Mouse (Mus musculus) embryonic stem cell, embryonic (primary cell): ENCODE measurements around the gene Bsn.

ENCODE experiments used
- CTCF ChIA-PET, 4 experiments: fragments of 300-600 bp in 2 of 4; fragments of 350-600 bp in 2 of 4; sonication (Branson Sonifier 250); formaldehyde crosslinking; loops; one replicate each; lab custom pipeline; 2022; ENCODE audit warnings: inconsistent platforms in 2 of 4; lab: Charles Lee
- POLR2A ChIA-PET, 4 experiments: fragments of 300-600 bp in 2 of 4; fragments of 350-600 bp in 2 of 4; sonication (Branson Sonifier 250); formaldehyde crosslinking; loops; one replicate each; lab custom pipeline; 2022; ENCODE audit warnings: antibody characterized with exemption in 4 of 4, inconsistent platforms in 1 of 4; lab: Charles Lee

Gene Bsn

DNA sequence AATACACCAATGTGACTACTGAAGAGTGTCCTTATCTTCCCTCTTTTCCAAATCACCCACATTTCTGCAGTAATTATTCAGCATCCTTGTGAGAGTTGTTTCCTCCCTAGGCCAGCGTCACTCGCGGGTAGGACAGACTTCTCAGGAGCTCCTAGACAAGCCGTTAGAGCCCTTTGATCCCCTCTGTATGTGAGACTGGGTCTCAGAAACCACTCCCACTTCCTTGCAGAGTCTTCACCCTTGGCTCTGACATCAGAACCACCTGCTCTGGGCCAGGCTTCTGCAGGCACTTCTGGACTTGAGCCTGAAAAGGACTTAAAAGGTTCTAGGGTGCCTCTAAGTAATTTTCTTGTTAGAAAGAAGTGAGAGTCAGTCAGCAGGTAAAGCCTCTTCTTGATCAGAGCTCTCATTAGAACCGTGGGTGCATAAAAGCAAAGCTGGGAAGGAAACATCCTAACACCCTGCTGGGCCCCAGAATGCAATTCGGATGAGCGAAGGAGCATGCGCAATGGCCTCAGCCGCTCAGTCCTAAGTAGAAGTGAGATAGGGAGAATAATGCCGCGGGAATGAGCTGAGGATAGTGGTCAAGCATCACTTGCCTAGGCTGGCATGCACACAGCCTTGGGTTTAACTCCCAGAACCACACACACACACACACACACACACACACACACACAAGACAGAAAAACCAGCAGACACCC, 7.2 kb downstream of the Bsn start:
- POLR2A ChIA-PET, result interaction anchor here (0.6 to 2.2 kb wide), 27 partner anchors 9 to 384 kb away, joined by 3 to 9 read pairs (median 3); partner anchors contain the start of genes Apeh (in 2 of the 4), Amigo3 (in 1 of the 4), Dag1 (in 1 of the 4) and Ndufaf3 (in 1 of the 4)

GRCm38 (mm10) chr9:108178391-108178790, 11.8 kb downstream of the Bsn start:
- POLR2A ChIA-PET, result interaction anchor here in 1 of 4 experiments (2.6 kb wide), 1 partner anchor 9 kb away, joined by 11 read pairs; no protein-coding TSS in a partner anchor
- CTCF ChIA-PET, result no interaction called here

More for the DNA sequence above, 7.2 kb downstream of the Bsn start:
- CTCF ChIA-PET, result interaction anchor here in 3 of 4 experiments (0.6 to 2.2 kb wide), 14 partner anchors 18 to 282 kb away, joined by 3 to 10 read pairs (median 4); no protein-coding TSS in a partner anchor

- ChIA-PET POLR2A (interaction anchor here in 2 of 4 experiments (0.7 to 1.7 kb wide), 6 partner anchors 8 to 271 kb away, joined by 3 to 4 read pairs (median 3); no protein-coding TSS in a partner anchor), CTCF (interaction anchor here in 1 of 4 experiments (1.3 to 2.0 kb wide), 2 partner anchors 28 to 38 kb away, joined by 5 to 9 read pairs; no protein-coding TSS in a partner anchor)
Observed at GRCm38 (mm10) chr9:108175116-108175838, 14.9 kb downstream of the Bsn start.

DNA sequence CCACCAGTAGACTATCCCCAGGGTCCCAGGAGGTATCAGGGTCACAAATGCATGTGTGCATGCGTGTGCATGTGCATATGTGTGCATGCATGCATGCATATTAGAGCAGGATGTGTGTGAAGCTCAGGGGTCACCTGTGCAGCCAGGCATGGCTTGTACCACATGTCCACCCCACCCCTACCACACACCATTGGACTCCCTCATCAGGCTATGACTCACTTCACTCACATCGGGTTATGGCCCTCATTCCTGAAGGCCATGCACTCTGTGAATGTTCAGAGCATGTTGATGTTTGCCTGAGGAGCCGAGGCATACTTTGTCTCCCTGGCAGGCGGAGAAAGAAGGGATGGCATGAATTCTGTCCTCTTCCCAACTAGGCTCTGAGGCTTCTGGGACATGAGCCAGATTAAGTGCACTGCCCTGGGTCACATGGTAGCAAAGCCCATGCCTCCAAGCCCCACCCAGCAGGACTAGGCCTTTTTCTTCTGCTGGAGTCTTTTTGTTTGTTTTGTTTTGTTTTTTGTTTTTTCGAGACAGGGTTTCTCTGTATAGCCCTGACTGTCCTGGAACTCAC, 17.3 kb downstream of the Bsn start:
- CTCF ChIA-PET, result interaction anchor here in 1 of 4 experiments (0.8 kb wide), 1 partner anchor 36 kb away, joined by 3 read pairs; no protein-coding TSS in a partner anchor
- POLR2A ChIA-PET, result interaction anchor here in 3 of 4 experiments (0.5 to 3.8 kb wide), 9 partner anchors 9 to 722 kb away, joined by 3 to 21 read pairs (median 3); no protein-coding TSS in a partner anchor

GRCm38 (mm10) chr9:108169751-108170150, 20.4 kb downstream of the Bsn start:
- POLR2A ChIA-PET, result interaction anchor here in 2 of 4 experiments (1.1 to 3.8 kb wide), 4 partner anchors 9 to 26 kb away, joined by 3 to 21 read pairs (median 7); no protein-coding TSS in a partner anchor
- CTCF ChIA-PET, result interaction anchor here in 1 of 4 experiments (0.5 to 1.0 kb wide), 2 partner anchors 32 to 118 kb away, joined by 3 read pairs; no protein-coding TSS in a partner anchor

GRCm38 (mm10) chr9:108165143-108165542, 25.0 kb downstream of the Bsn start:
- ChIA-PET POLR2A (interaction anchor here in 3 of 4 experiments (0.6 to 1.5 kb wide), 5 partner anchors 18 to 87 kb away, joined by 3 to 5 read pairs (median 3); partner anchors contain the start of genes Apeh (in 1 of the 3) and Bsn (in 1 of the 3)), CTCF (interaction anchor here in 2 of 4 experiments (0.6 to 1.1 kb wide), 3 partner anchors 29 to 247 kb away, joined by 3 to 4 read pairs (median 3); partner anchors contain the start of gene Amigo3 (in 1 of the 2))

DNA sequence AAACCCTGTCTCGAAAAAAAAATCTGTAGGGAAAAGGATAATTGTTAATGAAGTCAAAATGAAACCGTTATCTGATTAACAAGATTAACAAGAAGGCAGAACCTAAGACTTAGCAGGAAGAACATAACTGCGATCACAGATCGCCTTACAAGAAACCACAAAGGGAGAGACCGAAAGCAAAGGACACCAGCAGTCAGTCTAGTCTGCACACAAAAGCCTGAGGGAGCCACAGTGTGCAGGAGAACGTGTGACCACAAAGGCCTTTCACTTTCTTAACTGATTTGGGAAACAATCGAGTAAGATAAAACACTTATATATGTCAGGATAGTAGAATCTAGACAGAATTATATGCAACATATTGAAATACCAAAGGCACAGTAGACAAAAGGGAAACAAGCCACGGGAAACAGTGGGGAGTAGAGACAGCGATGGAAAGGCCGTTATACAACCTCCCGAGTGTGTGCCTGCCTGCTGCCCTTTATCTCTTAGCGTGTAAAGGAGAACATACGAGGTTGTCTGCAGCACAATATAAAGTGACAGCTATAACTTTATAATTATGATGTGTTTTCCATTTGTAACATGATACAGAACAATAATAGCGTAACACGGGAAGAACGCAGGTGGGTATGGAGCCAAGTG, 26.4 kb downstream of the Bsn start:
- ChIA-PET CTCF (no interaction called here), POLR2A (interaction anchor here in 1 of 4 experiments (0.9 kb wide), 1 partner anchor 20 kb away, joined by 3 read pairs; no protein-coding TSS in a partner anchor)

GRCm38 (mm10) chr9:108157891-108158290, 32.3 kb downstream of the Bsn start:
- POLR2A ChIA-PET, result interaction anchor here in 3 of 4 experiments (0.6 to 5.0 kb wide), 23 partner anchors 10 to 1487 kb away, joined by 3 to 22 read pairs (median 4); partner anchors contain the start of gene Bsn (in 1 of the 3)
- CTCF ChIA-PET, result interaction anchor here (0.6 to 2.2 kb wide), 6 partner anchors 11 to 822 kb away, joined by 3 to 8 read pairs (median 4); no protein-coding TSS in a partner anchor

GRCm38 (mm10) chr9:108157451-108157850, 32.7 kb downstream of the Bsn start:
- ChIA-PET CTCF (interaction anchor here in 3 of 4 experiments (0.6 to 2.2 kb wide), 7 partner anchors 12 to 822 kb away, joined by 3 to 8 read pairs (median 3); no protein-coding TSS in a partner anchor), POLR2A (interaction anchor here in 3 of 4 experiments (0.6 to 5.0 kb wide), 20 partner anchors 9 to 1487 kb away, joined by 3 to 22 read pairs (median 4); no protein-coding TSS in a partner anchor)

GRCm38 (mm10) chr9:108156786-108157185, 33.4 kb downstream of the Bsn start:
- POLR2A ChIA-PET, result interaction anchor here in 2 of 4 experiments (1.1 to 5.0 kb wide), 6 partner anchors 12 to 36 kb away, joined by 3 to 22 read pairs (median 4); no protein-coding TSS in a partner anchor
- CTCF ChIA-PET, result interaction anchor here in 1 of 4 experiments (1.0 to 2.2 kb wide), 5 partner anchors 20 to 252 kb away, joined by 3 to 7 read pairs (median 3); no protein-coding TSS in a partner anchor

DNA sequence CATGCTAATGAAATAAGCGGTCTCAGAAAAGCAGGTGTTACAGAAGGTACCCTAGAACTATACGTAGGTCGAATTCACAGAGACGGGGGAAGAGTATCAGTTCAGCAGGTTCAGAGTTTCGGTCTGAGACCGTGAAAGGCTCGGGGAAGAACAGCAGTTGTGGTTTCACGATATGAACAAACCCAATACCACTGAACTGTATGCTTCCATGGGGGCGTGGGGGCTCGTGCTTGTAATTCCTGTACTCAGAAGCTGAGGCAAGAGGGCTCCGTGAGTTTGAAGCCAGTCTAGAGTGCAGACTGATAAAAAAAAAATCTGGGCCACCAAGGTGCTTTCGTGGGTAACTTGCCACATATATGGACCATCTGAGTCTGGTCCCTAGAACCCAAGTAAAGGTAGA, 35.4 kb downstream of the Bsn start:
- CTCF ChIA-PET, result interaction anchor here in 1 of 4 experiments (0.6 kb wide), 1 partner anchor 251 kb away, joined by 3 read pairs; no protein-coding TSS in a partner anchor
- POLR2A ChIA-PET, result no interaction called here

DNA sequence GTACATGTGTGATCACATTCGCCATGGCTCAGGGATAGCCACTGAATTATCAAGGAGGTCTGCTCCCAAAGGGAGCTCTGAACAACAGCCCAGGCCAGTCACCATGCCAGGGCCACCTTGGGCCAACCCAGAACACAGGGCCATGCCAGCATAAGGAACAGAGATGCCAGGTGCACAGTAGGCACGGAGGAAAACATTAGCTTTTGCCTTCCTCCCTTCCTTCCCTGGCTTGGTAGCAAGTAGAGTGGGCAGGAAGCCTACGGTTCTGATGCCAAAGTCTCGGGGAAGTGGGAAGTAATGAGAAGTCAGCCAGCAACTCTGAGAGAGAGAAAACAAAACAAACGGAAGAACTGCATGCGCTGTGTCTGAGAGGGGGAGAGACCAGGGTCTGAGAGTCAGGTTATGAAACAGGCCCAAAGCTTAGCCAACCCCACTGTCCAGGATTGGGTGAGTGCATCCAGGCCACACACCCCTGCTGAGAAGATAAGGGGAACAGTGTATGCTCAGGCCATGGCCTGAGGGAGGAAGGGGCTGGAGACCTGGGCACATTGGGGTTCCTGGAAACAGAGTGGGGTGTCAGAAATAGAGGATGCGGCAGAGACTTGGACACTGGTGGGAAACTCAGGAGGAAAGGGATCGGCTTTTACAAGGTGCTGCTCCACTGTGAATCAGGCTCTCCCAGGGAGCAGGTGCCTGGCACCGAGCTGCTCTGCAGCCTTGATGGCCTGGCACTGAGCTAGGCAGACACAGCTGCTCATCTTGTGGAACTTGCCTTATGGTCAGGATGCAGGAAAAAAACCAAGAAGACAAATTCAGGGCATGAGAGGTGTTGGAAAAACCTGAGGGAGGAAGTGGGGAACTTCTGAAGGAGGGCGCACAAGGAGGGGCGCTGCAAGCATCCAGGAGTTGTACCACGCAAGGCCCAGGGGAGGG, 36.4 kb downstream of the Bsn start:
- CTCF ChIA-PET, result interaction anchor here in 1 of 4 experiments (0.8 kb wide), 1 partner anchor 17 kb away, joined by 3 read pairs; no protein-coding TSS in a partner anchor
- POLR2A ChIA-PET, result interaction anchor here in 1 of 4 experiments (1.3 kb wide), 1 partner anchor 38 kb away, joined by 3 read pairs; no protein-coding TSS in a partner anchor

DNA sequence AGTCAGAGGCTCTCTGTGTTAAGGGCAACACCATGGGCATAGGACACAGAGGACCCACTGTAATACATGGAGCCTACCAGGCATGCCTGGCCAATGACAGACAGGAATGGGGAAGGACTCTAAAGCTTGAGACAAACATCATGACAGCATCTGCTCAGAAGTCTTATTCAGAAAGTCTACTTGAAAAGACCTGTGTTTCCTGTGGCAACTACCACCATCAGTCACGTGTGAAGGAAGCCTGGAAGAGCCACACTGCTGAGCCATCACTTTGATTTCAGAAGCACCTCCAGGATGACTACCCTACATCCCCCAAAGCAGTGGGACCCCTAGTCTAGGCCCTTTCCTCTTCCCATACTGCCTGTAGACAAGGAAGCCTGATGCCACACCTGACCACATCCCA, 39.7 kb downstream of the Bsn start:
- CTCF ChIA-PET, result no interaction called here
- POLR2A ChIA-PET, result no interaction called here

- ChIA-PET CTCF (no interaction called here), POLR2A (no interaction called here)
Observed at GRCm38 (mm10) chr9:108149817-108150216, 40.4 kb downstream of the Bsn start.

DNA sequence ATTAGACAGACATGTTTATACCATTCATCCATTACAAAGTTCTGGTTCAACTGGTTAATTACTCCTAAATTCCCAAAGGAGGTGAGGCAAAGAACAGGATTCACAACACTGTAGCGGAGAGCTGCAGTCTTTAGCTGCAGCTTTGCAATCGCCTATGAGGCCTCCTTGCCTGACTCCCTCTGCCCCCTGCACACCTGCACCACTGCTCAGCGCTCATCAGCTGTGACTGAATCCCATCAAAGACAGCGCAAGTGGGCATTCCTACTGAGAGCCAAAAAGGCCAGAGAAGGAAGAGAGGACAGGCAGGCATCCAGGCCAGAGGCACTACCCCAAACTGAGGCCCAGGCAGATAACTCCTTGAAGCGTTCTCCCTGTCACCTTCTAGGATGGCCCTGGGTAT, 42.6 kb downstream of the Bsn start:
- ChIA-PET CTCF (interaction anchor here in 2 of 4 experiments (0.5 to 1.3 kb wide), 3 partner anchors 53 to 243 kb away, joined by 3 read pairs; partner anchors contain the start of gene Dag1 (in 1 of the 2)), POLR2A (interaction anchor here in 2 of 4 experiments (0.6 to 1.9 kb wide), 6 partner anchors 10 to 246 kb away, joined by 3 to 6 read pairs (median 4); no protein-coding TSS in a partner anchor)

- POLR2A ChIA-PET, result interaction anchor here in 1 of 4 experiments (0.7 to 3.9 kb wide), 3 partner anchors 12 to 865 kb away, joined by 3 to 22 read pairs (median 4); no protein-coding TSS in a partner anchor
- CTCF ChIA-PET, result no interaction called here
Observed at GRCm38 (mm10) chr9:108146451-108146850, 43.7 kb downstream of the Bsn start.
